Mouse (Mus musculus): ENCODE results near the gene Ctdnep1. TPM values are rescaled to one million over a fixed set of nuclear protein-coding genes. Genes with fewer than 3 reads are reported as not detected.

Ctdnep1 gene
- polyA plus RNA-seq, 1 experiment: 75.8 TPM

DNA sequence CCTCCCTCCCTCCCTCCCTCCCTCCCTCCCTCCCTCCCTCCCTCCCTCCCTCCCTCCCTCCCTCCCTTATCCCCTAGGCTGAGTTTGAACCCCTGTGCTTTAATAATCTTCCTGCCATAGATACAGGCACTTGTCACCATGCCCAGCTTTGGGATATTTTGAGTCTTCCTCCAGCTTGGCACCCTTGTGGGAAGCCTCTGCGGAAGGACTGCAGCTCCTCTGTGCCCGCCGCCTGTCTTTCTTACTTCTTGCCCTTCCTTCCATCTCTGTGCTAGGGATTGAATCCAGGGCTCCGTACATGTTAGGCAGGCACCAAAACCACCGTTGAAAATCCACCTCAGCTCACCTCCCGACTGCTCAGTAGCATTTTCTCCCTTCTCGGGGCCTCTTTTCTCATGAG, 59.2 kb downstream of the Ctdnep1 start:
- no peaks in the 10 kb centered on the region for H3K27me3 ChIP-seq (ENCODE audit: control insufficient read depth, insufficient read depth, low read length)
- DNase-seq (ENCODE audit: low read depth in 1 of 2, low spot score in 2 of 2): no peak
- WGBS: 83% methylated on average over 7 of the region's 7 CpGs
- TF ChIP-seq CTCF (IDR thresholded peaks at IDR 0.05; ENCODE audit: extremely low read depth, insufficient read depth, insufficient read length, insufficient replicate concordance): no peak
- TF ChIP-seq POLR2A (IDR thresholded peaks at IDR 0.05; ENCODE audit: low read depth, low read length): no peak
- H3K4me1 ChIP-seq (ENCODE audit: control insufficient read depth, insufficient read depth, insufficient read length): peaks cover 3% of the 10 kb centered on the region; the same call in 1 of the 2 replicates
- H3K27ac ChIP-seq (ENCODE audit: insufficient read depth, low read length): no peak overlapping the region
- H3K4me3 ChIP-seq (ENCODE audit: extremely low read depth, insufficient read depth, insufficient read length): no peak overlapping the region
- no peaks in the 10 kb centered on the region for H3K36me3 ChIP-seq (ENCODE audit: control insufficient read depth, insufficient read depth, low read length)

Other genes starting within 250 kb of the Ctdnep1 start
- gene Polr2a, start 222.5 kb upstream of the Ctdnep1 start, polyA plus RNA-seq (2012; rRNA removed): 43.8 and 45.4 TPM in 2 replicates
- gene Slc35g3, start 219.2 kb upstream of the Ctdnep1 start, polyA plus RNA-seq (2012; rRNA removed): not detected in 2 replicates
- gene Zbtb4, start 215.2 kb upstream of the Ctdnep1 start, polyA plus RNA-seq (2012; rRNA removed): 28.4 and 37.0 TPM in 2 replicates
- gene Chrnb1, start 185.2 kb upstream of the Ctdnep1 start, polyA plus RNA-seq (2012; rRNA removed): 7.1 and 8.4 TPM in 2 replicates
- gene Fgf11, start 179.3 kb upstream of the Ctdnep1 start, polyA plus RNA-seq (2012; rRNA removed): 1.1 and 1.2 TPM in 2 replicates
- 0.23 and 0.31 TPM in 2 replicates for gene Tmem102, start 175.5 kb upstream of the Ctdnep1 start, polyA plus RNA-seq (2012; rRNA removed)
- gene Gm39566, start 165.9 kb upstream of the Ctdnep1 start, polyA plus RNA-seq (2012; rRNA removed): not detected in 2 replicates
- gene Spem2, start 162.7 kb upstream of the Ctdnep1 start, polyA plus RNA-seq (2012; rRNA removed): not detected in 2 replicates
- not detected in 2 replicates for gene Spem1, start 159.0 kb upstream of the Ctdnep1 start, polyA plus RNA-seq (2012; rRNA removed)
- 9.1 and 10.2 TPM in 2 replicates for gene Nlgn2, start 143.4 kb upstream of the Ctdnep1 start, polyA plus RNA-seq (2012; rRNA removed)
- 93.7 and 99.0 TPM in 2 replicates for gene Tmem256, start 142.6 kb upstream of the Ctdnep1 start, polyA plus RNA-seq (2012; rRNA removed)
- 35.4 and 44.3 TPM in 2 replicates for gene Plscr3, start 134.8 kb upstream of the Ctdnep1 start, polyA plus RNA-seq (2012; rRNA removed)
- gene Tnk1, start 122.4 kb upstream of the Ctdnep1 start, polyA plus RNA-seq (2012; rRNA removed): 0.85 and 1.2 TPM in 2 replicates
- not detected in 2 replicates for gene Tmem95, start 103.1 kb upstream of the Ctdnep1 start, polyA plus RNA-seq (2012; rRNA removed)
- 3.6 TPM in 2 replicates for gene Kctd11, start 99.8 kb upstream of the Ctdnep1 start, polyA plus RNA-seq (2012; rRNA removed)
- gene Acap1, start 85.6 kb upstream of the Ctdnep1 start, polyA plus RNA-seq (2012; rRNA removed): 142 and 162 TPM in 2 replicates
- 0.48 and 0.51 TPM in 2 replicates for gene 2810408A11Rik, start 80.2 kb upstream of the Ctdnep1 start, polyA plus RNA-seq (2012; rRNA removed)
- 43.3 and 45.2 TPM in 2 replicates for gene Neurl4, start 80.1 kb upstream of the Ctdnep1 start, polyA plus RNA-seq (2012; rRNA removed)
- 119 and 145 TPM in 2 replicates for gene Gps2, start 67.3 kb upstream of the Ctdnep1 start, polyA plus RNA-seq (2012; rRNA removed)
- 219 and 257 TPM in 2 replicates for gene Eif5a, start 59.2 kb upstream of the Ctdnep1 start, polyA plus RNA-seq (2012; rRNA removed)
- 0.36 TPM in 2 replicates for gene Ybx2, start 45.4 kb upstream of the Ctdnep1 start, polyA plus RNA-seq (2012; rRNA removed)
- gene Slc2a4, start 33.0 kb upstream of the Ctdnep1 start, polyA plus RNA-seq (2012; rRNA removed): 6.1 and 6.2 TPM in 2 replicates
- gene Cldn7, start 16.4 kb upstream of the Ctdnep1 start, polyA plus RNA-seq (2012; rRNA removed): 1.2 and 2.0 TPM in 2 replicates
- gene Elp5, start 1.4 kb downstream of the Ctdnep1 start, polyA plus RNA-seq (2012; rRNA removed): 32.5 and 33.3 TPM in 2 replicates
- 235 and 251 TPM in 2 replicates for gene Gabarap, start 10.0 kb downstream of the Ctdnep1 start, polyA plus RNA-seq (2012; rRNA removed)
- 13.8 and 21.4 TPM in 2 replicates for gene Phf23, start 14.6 kb downstream of the Ctdnep1 start, polyA plus RNA-seq (2012; rRNA removed)
- 21.4 and 22.3 TPM in 2 replicates for gene Dvl2, start 19.4 kb downstream of the Ctdnep1 start, polyA plus RNA-seq (2012; rRNA removed)
- 29.5 and 37.0 TPM in 2 replicates for gene Acadvl, start 34.3 kb downstream of the Ctdnep1 start, polyA plus RNA-seq (2012; rRNA removed)
- 10.3 and 13.3 TPM in 2 replicates for gene Dlg4, start 35.8 kb downstream of the Ctdnep1 start, polyA plus RNA-seq (2012; rRNA removed)
- gene Asgr1, start 72.9 kb downstream of the Ctdnep1 start, polyA plus RNA-seq (2012; rRNA removed): 0.09 TPM in 1 of 2 replicates, not detected in the other
- gene Asgr2, start 111.5 kb downstream of the Ctdnep1 start, polyA plus RNA-seq (2012; rRNA removed): 0.45 and 0.51 TPM in 2 replicates
- 0.35 and 0.50 TPM in 2 replicates for gene Mgl2, start 149.2 kb downstream of the Ctdnep1 start, polyA plus RNA-seq (2012; rRNA removed)
- 2.8 and 4.1 TPM in 2 replicates for gene Clec10a, start 175.0 kb downstream of the Ctdnep1 start, polyA plus RNA-seq (2012; rRNA removed)
- gene Slc16a11, start 231.6 kb downstream of the Ctdnep1 start, polyA plus RNA-seq (2012; rRNA removed): 0.32 and 0.40 TPM in 2 replicates
- 5.3 and 5.6 TPM in 2 replicates for gene Slc16a13, start 239.9 kb downstream of the Ctdnep1 start, polyA plus RNA-seq (2012; rRNA removed)
- gene Bcl6b, start 248.6 kb downstream of the Ctdnep1 start, polyA plus RNA-seq (2012; rRNA removed): 3.7 and 5.6 TPM in 2 replicates

Data from spleen, adult 2 months (tissue).